Mouse (Mus musculus): ENCODE measurements around the gene Nit1. TPM values are rescaled to one million over a fixed set of nuclear protein-coding genes. Genes with fewer than 3 reads are reported as not detected.

The Nit1 gene
- polyA plus RNA-seq, 1 experiment = 50.7 TPM

GRCm38 (mm10) chr1:171349210-171349609 is 3.8 kb upstream of the Nit1 start:
- peaks cover 3% of the 10 kb centered on the region; the same call in 1 of the 2 replicates for H3K4me1 ChIP-seq (ENCODE audit: control insufficient read depth, insufficient read depth, insufficient read length, low read length)
- no peak for TF ChIP-seq POLR2A (IDR thresholded peaks at IDR 0.05; ENCODE audit: low read depth, low read length)
- TF ChIP-seq CTCF (IDR thresholded peaks at IDR 0.05; ENCODE audit: extremely low read depth, insufficient read length, insufficient replicate concordance, low read depth, low read length) = no peak
- no peak overlapping the region for H3K27ac ChIP-seq (ENCODE audit: insufficient read depth, low read depth, low read length)
- 55% methylated on average over 2 of the region's 2 CpGs for WGBS
- no peak overlapping the region for H3K4me3 ChIP-seq (ENCODE audit: low read depth, low read length)
- no peaks in the 10 kb centered on the region for H3K27me3 ChIP-seq (ENCODE audit: control insufficient read depth, insufficient read depth, low read length)
- no peaks in the 10 kb centered on the region for H3K36me3 ChIP-seq (ENCODE audit: control insufficient read depth, insufficient read depth, low read length)

GRCm38 (mm10) chr1:171348665-171349064 is 3.2 kb upstream of the Nit1 start:
- no peaks in the 10 kb centered on the region for H3K27me3 ChIP-seq (ENCODE audit: control insufficient read depth, insufficient read depth, low read length)
- 85% methylated on average over 3 of the region's 3 CpGs for WGBS
- H3K27ac ChIP-seq (ENCODE audit: insufficient read depth, low read depth, low read length) = no peak overlapping the region
- H3K36me3 ChIP-seq (ENCODE audit: control insufficient read depth, insufficient read depth, low read length) = no peaks in the 10 kb centered on the region
- H3K4me3 ChIP-seq (ENCODE audit: low read depth, low read length) = no peak overlapping the region
- TF ChIP-seq POLR2A (IDR thresholded peaks at IDR 0.05; ENCODE audit: low read depth, low read length) = no peak
- TF ChIP-seq CTCF (IDR thresholded peaks at IDR 0.05; ENCODE audit: extremely low read depth, insufficient read length, insufficient replicate concordance, low read depth, low read length) = no peak
- peaks cover 6% of the 10 kb centered on the region; the same call in 1 of the 2 replicates for H3K4me1 ChIP-seq (ENCODE audit: control insufficient read depth, insufficient read depth, insufficient read length, low read length)

GRCm38 (mm10) chr1:171346095-171346450 is 627 bp upstream of the Nit1 start:
- WGBS = under 1% methylated on average over 14 of the region's 14 CpGs
- Histone ChIP-seq H3K27me3 (ENCODE audit: control insufficient read depth, insufficient read depth, low read length) (no peaks in the 10 kb centered on the region), H3K27ac (ENCODE audit: insufficient read depth, low read depth, low read length) (no peak overlapping the region), H3K4me3 (ENCODE audit: low read depth, low read length) (peak overlapping the region; percentile 78), H3K36me3 (ENCODE audit: control insufficient read depth, insufficient read depth, low read length) (peaks cover 16% of the 10 kb centered on the region), H3K4me1 (ENCODE audit: control insufficient read depth, insufficient read depth, insufficient read length, low read length) (peaks cover 11% of the 10 kb centered on the region)
- no peak for TF ChIP-seq POLR2A (IDR thresholded peaks at IDR 0.05; ENCODE audit: low read depth, low read length)
- no peak for TF ChIP-seq CTCF (IDR thresholded peaks at IDR 0.05; ENCODE audit: extremely low read depth, insufficient read length, insufficient replicate concordance, low read depth, low read length)

GRCm38 (mm10) chr1:171344715-171345114 is 731 bp downstream of the Nit1 start:
- peak overlapping the region; percentile 15; the same call in 1 of the 2 replicates for H3K27ac ChIP-seq (ENCODE audit: insufficient read depth, low read depth, low read length)

GRCm38 (mm10) chr1:171343922-171344677 is 1.3 kb downstream of the Nit1 start:
- H3K4me1 ChIP-seq (ENCODE audit: control insufficient read depth, insufficient read depth, insufficient read length, low read length) = peaks cover 11% of the 10 kb centered on the region
- TF ChIP-seq POLR2A (IDR thresholded peaks at IDR 0.05; ENCODE audit: low read depth, low read length) (no peak), CTCF (IDR thresholded peaks at IDR 0.05; ENCODE audit: extremely low read depth, insufficient read length, insufficient replicate concordance, low read depth, low read length) (no peak)
- H3K36me3 ChIP-seq (ENCODE audit: control insufficient read depth, insufficient read depth, low read length) = peaks cover 32% of the 10 kb centered on the region
- 58% methylated on average over 9 of the region's 9 CpGs for WGBS
- H3K27ac ChIP-seq (ENCODE audit: insufficient read depth, low read depth, low read length) = peak overlapping the region; percentile 8; the same call in 1 of the 2 replicates
- no peaks in the 10 kb centered on the region for H3K27me3 ChIP-seq (ENCODE audit: control insufficient read depth, insufficient read depth, low read length)
- no peak overlapping the region for H3K4me3 ChIP-seq (ENCODE audit: low read depth, low read length)

More at GRCm38 (mm10) chr1:171344715-171345114, 731 bp downstream of the Nit1 start:
- peaks cover 11% of the 10 kb centered on the region for H3K4me1 ChIP-seq (ENCODE audit: control insufficient read depth, insufficient read depth, insufficient read length, low read length)
- H3K36me3 ChIP-seq (ENCODE audit: control insufficient read depth, insufficient read depth, low read length) = peaks cover 28% of the 10 kb centered on the region
- TF ChIP-seq POLR2A (IDR thresholded peaks at IDR 0.05; ENCODE audit: low read depth, low read length) (no peak), CTCF (IDR thresholded peaks at IDR 0.05; ENCODE audit: extremely low read depth, insufficient read length, insufficient replicate concordance, low read depth, low read length) (no peak)
- 55% methylated on average over 9 of the region's 9 CpGs for WGBS
- H3K4me3 ChIP-seq (ENCODE audit: low read depth, low read length) = peak overlapping the region; percentile 78
- H3K27me3 ChIP-seq (ENCODE audit: control insufficient read depth, insufficient read depth, low read length) = no peaks in the 10 kb centered on the region

- no peaks in the 10 kb centered on the region for H3K27me3 ChIP-seq (ENCODE audit: control insufficient read depth, insufficient read depth, low read length)
- TF ChIP-seq POLR2A (IDR thresholded peaks at IDR 0.05; ENCODE audit: low read depth, low read length) = no peak
- TF ChIP-seq CTCF (IDR thresholded peaks at IDR 0.05; ENCODE audit: extremely low read depth, insufficient read length, insufficient replicate concordance, low read depth, low read length) = no peak
- H3K4me3 ChIP-seq (ENCODE audit: low read depth, low read length) = no peak overlapping the region
- WGBS = 70% methylated on average over 16 of the region's 16 CpGs
- H3K4me1 ChIP-seq (ENCODE audit: control insufficient read depth, insufficient read depth, insufficient read length, low read length) = peaks cover 11% of the 10 kb centered on the region
- no peak overlapping the region for H3K27ac ChIP-seq (ENCODE audit: insufficient read depth, low read depth, low read length)
- peaks cover 45% of the 10 kb centered on the region for H3K36me3 ChIP-seq (ENCODE audit: control insufficient read depth, insufficient read depth, low read length)
Measured at GRCm38 (mm10) chr1:171342262-171343207, 2.9 kb downstream of the Nit1 start.
